Mouse (Mus musculus): ENCODE measurements around the gene Tomm34. TPM values are rescaled to one million over a fixed set of nuclear protein-coding genes. Genes with fewer than 3 reads are reported as not detected.

Tomm34 gene
- total RNA-seq, 2 experiments from 2014 or later, result 62.5 to 65.0 TPM

GRCm38 (mm10) chr2:164025150-164025549 lies 45.8 kb downstream of the Tomm34 start, which contains the start of gene Pabpc1l:
Gene Pabpc1l, plus strand, starts transcription at chr2:164025450.
- intact Hi-C loops (cut with DNase I), result no loop called here

GRCm38 (mm10) chr2:164022104-164022503 lies 48.9 kb downstream of the Tomm34 start:
- no peak for DNase-seq (ENCODE audit: low spot score in 2 of 2)
- intact Hi-C loops (cut with DNase I), result no loop called here

More at GRCm38 (mm10) chr2:164025150-164025549, 45.8 kb downstream of the Tomm34 start, which contains the start of gene Pabpc1l:
- no peak for DNase-seq (ENCODE audit: low spot score in 2 of 2)

GRCm38 (mm10) chr2:164019943-164020342 lies 51.0 kb downstream of the Tomm34 start:
- intact Hi-C loops (cut with DNase I), result no loop called here
- no peak for DNase-seq (ENCODE audit: low spot score in 2 of 2)

GRCm38 (mm10) chr2:164018910-164019309 lies 52.1 kb downstream of the Tomm34 start:
- intact Hi-C loops (cut with DNase I), result no loop called here
- DNase-seq (ENCODE audit: low spot score in 2 of 2), result peak in 1 of 2 experiments; percentile 29

- intact Hi-C loops (cut with DNase I), result no loop called here
- no peak for DNase-seq (ENCODE audit: low spot score in 2 of 2)
These were observed 55.7 kb downstream of the Tomm34 start for GRCm38 (mm10) chr2:164015304-164015703.

DNA sequence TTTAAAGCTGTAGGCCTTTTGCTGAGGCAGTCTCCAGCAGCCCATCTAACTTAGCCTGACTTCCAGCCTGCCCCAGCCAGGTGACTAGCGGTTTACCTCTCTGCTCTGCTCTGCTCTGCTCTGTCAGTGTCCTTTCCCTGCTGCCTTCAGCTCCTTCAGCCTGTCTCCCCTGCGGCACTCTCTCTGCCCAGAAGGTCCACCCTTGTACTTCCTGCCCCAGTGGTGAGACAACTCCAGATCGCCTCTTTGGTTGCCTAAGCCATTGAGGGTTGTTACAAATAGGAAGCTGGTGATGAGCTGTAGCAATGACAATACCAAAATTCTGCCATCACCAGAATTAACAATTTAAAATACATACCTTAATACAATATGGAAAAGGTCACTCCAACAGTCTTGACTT lies 60.0 kb downstream of the Tomm34 start:
- no peak for DNase-seq (ENCODE audit: low spot score in 2 of 2)
- intact Hi-C loops (cut with DNase I), result no loop called here

GRCm38 (mm10) chr2:164010496-164010895 lies 60.5 kb downstream of the Tomm34 start:
- no peak for DNase-seq (ENCODE audit: low spot score in 2 of 2)
- intact Hi-C loops (cut with DNase I), result no loop called here

GRCm38 (mm10) chr2:164009227-164009626 lies 61.7 kb downstream of the Tomm34 start:
- DNase-seq (ENCODE audit: low spot score in 2 of 2), result peak in 1 of 2 experiments; percentile 44
- intact Hi-C loops (cut with DNase I), result no loop called here

DNA sequence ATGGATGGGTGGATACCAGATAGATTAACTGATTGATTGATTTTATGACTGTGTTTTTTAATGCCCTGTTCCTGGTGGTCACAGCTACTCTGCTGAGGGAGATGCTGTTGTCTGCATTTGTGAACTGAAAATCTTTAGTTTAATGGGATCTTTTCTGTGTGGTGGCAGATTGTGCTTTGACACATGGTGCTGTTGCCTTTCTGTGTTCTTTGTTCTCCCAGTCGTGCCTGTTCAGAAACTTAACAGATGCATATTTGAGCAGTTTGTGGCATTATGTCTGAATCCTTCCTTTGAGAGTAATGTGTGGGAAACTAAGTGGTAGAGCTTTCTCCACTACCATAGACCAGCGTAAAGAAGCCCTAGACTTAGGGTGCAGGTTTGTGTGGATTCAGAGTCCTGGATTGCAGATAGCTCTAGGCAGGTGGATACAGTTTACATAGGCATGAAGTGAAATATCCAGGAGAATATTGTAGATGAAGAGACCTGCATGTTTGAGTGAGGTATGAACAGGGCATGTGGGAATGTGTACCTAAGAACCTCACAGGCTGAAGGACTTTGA lies 62.9 kb downstream of the Tomm34 start:
- intact Hi-C loops (cut with DNase I), result no loop called here
- DNase-seq (ENCODE audit: low spot score in 2 of 2), result peak in 1 of 2 experiments; percentile 45

- no peak for DNase-seq (ENCODE audit: low spot score in 2 of 2)
- intact Hi-C loops (cut with DNase I), result no loop called here
These were observed 63.4 kb downstream of the Tomm34 start for GRCm38 (mm10) chr2:164007547-164007946.

DNA sequence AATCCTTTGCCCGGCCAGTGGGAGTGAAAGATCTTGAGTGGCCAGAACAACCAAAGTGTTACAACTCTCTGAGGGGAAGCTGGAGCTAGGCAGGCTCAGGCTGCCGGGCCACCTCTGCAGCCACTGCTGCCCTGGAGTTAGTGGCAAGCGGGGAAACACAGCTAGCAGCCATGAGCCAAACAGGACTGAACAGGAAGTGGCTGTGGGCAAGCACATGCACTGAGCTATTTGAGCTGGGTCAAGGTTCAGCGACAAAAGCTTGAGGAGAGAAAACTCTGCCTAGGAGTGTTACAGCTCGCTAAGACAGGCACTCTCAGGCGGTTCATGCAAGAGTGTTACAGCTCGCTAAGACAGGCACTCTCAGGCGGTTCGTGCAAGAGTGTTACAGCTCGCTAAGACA lies 64.0 kb downstream of the Tomm34 start:
- DNase-seq (ENCODE audit: low spot score in 2 of 2), result no peak
- intact Hi-C loops (cut with DNase I), result no loop called here

DNA sequence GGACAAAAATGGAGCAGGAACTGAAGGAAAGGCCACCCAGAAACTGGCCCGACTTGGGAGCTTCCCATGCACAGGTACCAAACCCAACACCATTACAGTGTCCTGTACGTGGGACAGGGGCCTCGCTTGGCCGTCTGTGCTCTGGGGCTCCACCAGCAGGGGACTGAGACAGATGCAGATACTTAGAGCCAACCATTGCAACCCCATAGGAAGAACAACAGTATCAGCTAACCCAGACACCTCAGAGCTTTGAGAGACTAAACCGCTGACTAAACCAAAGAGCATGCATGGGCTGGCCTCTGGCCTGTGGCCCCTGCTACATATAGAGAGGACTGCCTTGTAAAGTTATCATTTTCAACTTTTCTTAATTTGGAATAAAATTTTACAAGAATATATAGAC lies 66.5 kb downstream of the Tomm34 start:
- DNase-seq (ENCODE audit: low spot score in 2 of 2), result no peak

More for the DNA sequence above, 66.5 kb downstream of the Tomm34 start:
- intact Hi-C loops (cut with DNase I), result no loop called here

Other genes with a start within 250 kb of the Tomm34 start
- under 1 TPM; 0.23 to 0.25 TPM for gene Kcnk15, start 217.5 kb downstream of the Tomm34 start, total RNA-seq (2021)
- gene Rims4, start 152.5 kb downstream of the Tomm34 start, total RNA-seq (2021), result 100 to 1,000 TPM in 1 of 2 experiments, 10 to 100 TPM in 1; 93.7 to 115 TPM
- 100 to 1,000 TPM; 445 to 487 TPM for gene Ywhab, start 76.2 kb downstream of the Tomm34 start, total RNA-seq (2021)
- under 1 TPM in 1 of 2 experiments, not detected in 1; 0.71 TPM for gene Pabpc1l, start 45.7 kb downstream of the Tomm34 start, total RNA-seq (2021)
- gene Stk4, start 847 bp downstream of the Tomm34 start, total RNA-seq (2021), result 10 to 100 TPM; 37.4 to 45.4 TPM
- 10 to 100 TPM; 14.2 to 17.2 TPM for gene Kcns1, start 99.9 kb upstream of the Tomm34 start, total RNA-seq (2021)
- gene Wfdc5, start 111.6 kb upstream of the Tomm34 start, total RNA-seq (2021), result not detected
- not detected for gene Wfdc12, start 119.4 kb upstream of the Tomm34 start, total RNA-seq (2021)
- gene Wfdc15a, start 129.0 kb upstream of the Tomm34 start, total RNA-seq (2021), result not detected
- gene Wfdc15b, start 150.5 kb upstream of the Tomm34 start, total RNA-seq (2021), result not detected
- not detected for gene Svs2, start 167.3 kb upstream of the Tomm34 start, total RNA-seq (2021)
- not detected for gene Svs3b, start 185.5 kb upstream of the Tomm34 start, total RNA-seq (2021)
- gene Svs4, start 207.3 kb upstream of the Tomm34 start, total RNA-seq (2021), result not detected
- not detected for gene Svs3a, start 218.1 kb upstream of the Tomm34 start, total RNA-seq (2021)
- gene Svs6, start 245.6 kb upstream of the Tomm34 start, total RNA-seq (2021), result not detected